Mouse (Mus musculus) myocyte (in vitro differentiated cells): ENCODE measurements at regions not wholly inside any gene's neighbourhood (a gene's known extent, or its start where the extent isn't known, plus 50 kb on each side); places are given as distances from the start of the nearest gene placed in this dataset.

Source experiments
- CEBPB ChIP-seq: IDR thresholded peaks from 2 replicates; pipeline ENCODE4 v1.6.1; 2011; ENCODE audit warnings: mild to moderate bottlenecking, moderate library complexity; ENCODE audit not compliant: poor library complexity, insufficient read depth, severe bottlenecking
- E2F4 ChIP-seq: IDR thresholded peaks from one replicate; pipeline ENCODE4 v1.6.1; 2011; ENCODE audit warnings: mild to moderate bottlenecking, control low read depth, moderate library complexity; ENCODE audit not compliant: insufficient read depth
- MAX ChIP-seq: IDR thresholded peaks from one replicate; pipeline ENCODE4 v1.6.1; 2011; ENCODE audit warnings: low read depth, mild to moderate bottlenecking, control low read depth
- POLR2A ChIP-seq: IDR thresholded peaks from one replicate; pipeline ENCODE4 v1.6.1; 2011; ENCODE audit warnings: low read depth, mild to moderate bottlenecking, control low read depth, moderate library complexity; ENCODE audit not compliant: insufficient read length
- POLR2AphosphoS2 ChIP-seq: IDR thresholded peaks from one replicate; pipeline ENCODE4 v1.6.1; 2011; ENCODE audit warnings: low read depth, control low read depth; ENCODE audit not compliant: insufficient read length
- USF1 ChIP-seq: IDR thresholded peaks from one replicate; pipeline ENCODE4 v1.6.1; 2011; ENCODE audit warnings: low read depth, mild to moderate bottlenecking, control low read depth, moderate library complexity

DNA sequence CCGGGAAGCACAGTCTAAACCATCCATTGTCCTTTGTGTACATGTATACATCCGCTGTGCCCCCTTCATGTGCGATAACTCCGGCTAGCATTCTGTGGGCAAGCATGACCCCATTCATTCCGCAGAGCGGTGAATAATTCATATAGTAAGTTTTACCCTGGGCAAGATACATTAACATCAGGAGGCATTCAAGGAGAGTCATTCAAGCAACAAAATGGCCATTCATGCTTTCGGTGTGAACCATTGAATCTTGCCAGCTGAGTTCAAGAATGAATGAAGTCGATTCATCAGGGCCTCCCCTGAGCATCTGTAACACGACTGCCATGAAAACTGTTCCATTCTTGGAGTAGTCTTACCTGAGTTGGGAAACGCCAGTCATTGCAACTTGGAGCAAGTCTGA is 113.5 kb downstream of the Zfp365 start:
- no peak for TF ChIP-seq POLR2AphosphoS2
- no peak for TF ChIP-seq USF1
- no peak for TF ChIP-seq POLR2A
- TF ChIP-seq MAX: no peak
- no peak for TF ChIP-seq CEBPB
- TF ChIP-seq E2F4: no peak
